Mouse (Mus musculus): ENCODE measurements around the gene Zfp523. TPM values are rescaled to one million over a fixed set of nuclear protein-coding genes. Genes with fewer than 3 reads are reported as not detected.

Gene Zfp523
- polyA plus RNA-seq, 1 experiment from 2014 or later = 41.8 TPM

DNA sequence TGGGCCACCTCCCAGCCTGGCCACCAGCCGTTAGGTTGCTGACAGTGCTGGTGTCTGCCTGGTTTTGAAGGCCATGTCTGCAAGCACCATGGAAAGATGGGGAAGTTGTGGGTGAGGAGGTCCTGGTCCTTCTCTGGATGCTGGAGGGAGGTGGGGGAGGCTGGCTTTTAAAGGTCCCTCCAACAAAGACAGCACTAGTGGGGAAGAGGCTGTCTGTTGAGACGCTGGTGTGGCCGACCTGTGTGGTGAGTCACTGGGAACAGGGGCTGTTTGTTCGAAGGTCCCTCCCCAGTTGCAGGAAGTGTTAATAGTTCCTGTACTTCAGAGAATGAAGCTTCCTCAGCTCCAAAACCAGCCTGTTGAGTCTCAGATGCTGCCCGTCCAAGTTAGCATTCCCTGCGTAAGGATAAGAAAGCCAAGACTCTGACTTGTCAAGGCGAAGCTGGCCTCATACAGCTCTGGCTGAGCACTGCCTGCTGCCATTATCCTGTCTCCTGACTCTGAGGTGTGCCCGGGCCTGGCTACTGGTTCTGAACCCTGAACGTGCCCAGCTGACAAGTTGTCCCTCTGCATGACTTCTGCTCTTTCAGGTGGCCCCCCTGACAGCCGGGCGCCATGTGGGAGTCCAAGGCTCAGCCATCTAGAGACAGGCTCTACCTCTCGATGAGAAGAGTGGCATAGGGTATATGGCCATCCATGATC is 74.8 kb downstream of the Zfp523 start:
- Histone ChIP-seq H3K9me3 (ENCODE audit: control insufficient read depth, low read length) (no peaks in the 10 kb centered on the region), H3K4me2 (ENCODE audit: low read length) (no peak overlapping the region), H3K36me3 (ENCODE audit: control insufficient read depth, insufficient read depth, low read length) (no peaks in the 10 kb centered on the region), H3K4me3 (replicated peaks; ENCODE audit: low read depth, low read length) (no peak overlapping the region), H3K9ac (replicated peaks; ENCODE audit: low read length) (no peak overlapping the region), H3K4me1 (ENCODE audit: control insufficient read depth, insufficient read depth, low read length) (no peaks in the 10 kb centered on the region), H3K27me3 (ENCODE audit: control insufficient read depth, insufficient read depth, low read length) (no peaks in the 10 kb centered on the region), H3K27ac (replicated peaks; ENCODE audit: low read depth, low read length) (no peak overlapping the region)
- no peak for ATAC-seq (ENCODE audit: low FRiP score, low TSS enrichment)
- no peak for DNase-seq
- 90% methylated on average over 12 of the region's 12 CpGs for WGBS

GRCm38 (mm10) chr17:28252281-28252648 is 75.3 kb downstream of the Zfp523 start:
- no peak overlapping the region for H3K4me3 ChIP-seq (replicated peaks; ENCODE audit: low read depth, low read length)
- H3K9ac ChIP-seq (replicated peaks; ENCODE audit: low read length) = no peak overlapping the region
- ATAC-seq (ENCODE audit: low FRiP score, low TSS enrichment) = no peak
- no peak overlapping the region for H3K27ac ChIP-seq (replicated peaks; ENCODE audit: low read depth, low read length)
- DNase-seq = no peak
- 87% methylated on average over 5 of the region's 5 CpGs for WGBS
- no peaks in the 10 kb centered on the region for H3K9me3 ChIP-seq (ENCODE audit: control insufficient read depth, low read length)
- H3K27me3 ChIP-seq (ENCODE audit: control insufficient read depth, insufficient read depth, low read length) = no peaks in the 10 kb centered on the region
- H3K4me2 ChIP-seq (ENCODE audit: low read length) = no peak overlapping the region
- H3K4me1 ChIP-seq (ENCODE audit: control insufficient read depth, insufficient read depth, low read length) = no peaks in the 10 kb centered on the region
- H3K36me3 ChIP-seq (ENCODE audit: control insufficient read depth, insufficient read depth, low read length) = no peaks in the 10 kb centered on the region

GRCm38 (mm10) chr17:28253216-28253615 is 76.3 kb downstream of the Zfp523 start:
- Histone ChIP-seq H3K4me1 (ENCODE audit: control insufficient read depth, insufficient read depth, low read length) (no peaks in the 10 kb centered on the region), H3K27me3 (ENCODE audit: control insufficient read depth, insufficient read depth, low read length) (no peaks in the 10 kb centered on the region), H3K9me3 (ENCODE audit: control insufficient read depth, low read length) (no peaks in the 10 kb centered on the region), H3K4me3 (replicated peaks; ENCODE audit: low read depth, low read length) (no peak overlapping the region), H3K27ac (replicated peaks; ENCODE audit: low read depth, low read length) (no peak overlapping the region), H3K36me3 (ENCODE audit: control insufficient read depth, insufficient read depth, low read length) (no peaks in the 10 kb centered on the region), H3K9ac (replicated peaks; ENCODE audit: low read length) (no peak overlapping the region), H3K4me2 (ENCODE audit: low read length) (no peak overlapping the region)
- WGBS = 90% methylated on average over 7 of the region's 7 CpGs
- DNase-seq (no peak), ATAC-seq (ENCODE audit: low FRiP score, low TSS enrichment) (no peak)

DNA sequence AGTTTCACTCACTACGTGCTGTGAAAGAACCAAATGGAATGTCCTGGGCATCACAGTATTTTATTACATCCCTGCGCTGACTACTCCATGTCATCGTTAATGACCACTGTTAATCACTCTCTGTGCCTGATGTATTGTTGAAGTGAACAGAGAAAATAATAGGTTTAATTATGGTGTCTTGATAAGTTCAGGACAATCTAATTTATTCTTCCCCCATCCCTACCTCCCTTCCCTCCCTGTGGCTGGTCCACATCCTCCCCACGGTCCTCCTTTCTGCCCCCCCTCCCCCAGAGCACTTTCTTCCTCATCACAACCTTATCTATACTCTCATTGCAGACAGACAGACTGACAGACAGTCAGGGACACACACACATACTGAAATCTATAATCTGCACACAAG is 77.9 kb downstream of the Zfp523 start:
- no peak overlapping the region for H3K9ac ChIP-seq (replicated peaks; ENCODE audit: low read length)
- whole genome bisulfite sequencing = 74% methylated on average over 4 of the region's 4 CpGs
- no peak for ATAC-seq (ENCODE audit: low FRiP score, low TSS enrichment)
- H3K4me2 ChIP-seq (ENCODE audit: low read length) = no peak overlapping the region
- H3K36me3 ChIP-seq (ENCODE audit: control insufficient read depth, insufficient read depth, low read length) = no peaks in the 10 kb centered on the region
- no peak for DNase-seq
- H3K27ac ChIP-seq (replicated peaks; ENCODE audit: low read depth, low read length) = 0 out of 2 replicates have a peak overlapping the region, but pooled peaks have one; percentile 45
- no peaks in the 10 kb centered on the region for H3K4me1 ChIP-seq (ENCODE audit: control insufficient read depth, insufficient read depth, low read length)
- no peaks in the 10 kb centered on the region for H3K9me3 ChIP-seq (ENCODE audit: control insufficient read depth, low read length)
- H3K4me3 ChIP-seq (replicated peaks; ENCODE audit: low read depth, low read length) = no peak overlapping the region
- no peaks in the 10 kb centered on the region for H3K27me3 ChIP-seq (ENCODE audit: control insufficient read depth, insufficient read depth, low read length)

Other genes with a start within 250 kb of the Zfp523 start
- 0.88 and 1.1 TPM in 2 replicates for gene Tcp11, start 96.5 kb upstream of the Zfp523 start, polyA plus RNA-seq (2014; fragmentation: Nextera tagmentation; extraction: Ambion mirVana)
- 7.3 and 8.0 TPM in 2 replicates for gene Scube3, start 35.0 kb upstream of the Zfp523 start, polyA plus RNA-seq (2014; fragmentation: Nextera tagmentation; extraction: Ambion mirVana)
- 3.2 and 3.5 TPM in 2 replicates for gene Def6, start 30.6 kb downstream of the Zfp523 start, polyA plus RNA-seq (2014; fragmentation: Nextera tagmentation; extraction: Ambion mirVana)
- gene Ppard, start 55.6 kb downstream of the Zfp523 start, polyA plus RNA-seq (2014; fragmentation: Nextera tagmentation; extraction: Ambion mirVana) = 1.2 and 1.5 TPM in 2 replicates
- 19.5 and 24.3 TPM in 2 replicates for gene Fance, start 136.4 kb downstream of the Zfp523 start, polyA plus RNA-seq (2014; fragmentation: Nextera tagmentation; extraction: Ambion mirVana)
- gene Rpl10a, start 151.3 kb downstream of the Zfp523 start, polyA plus RNA-seq (2014; fragmentation: Nextera tagmentation; extraction: Ambion mirVana) = 401 and 423 TPM in 2 replicates
- gene Tead3, start 173.7 kb downstream of the Zfp523 start, polyA plus RNA-seq (2014; fragmentation: Nextera tagmentation; extraction: Ambion mirVana) = 0.78 and 1.7 TPM in 2 replicates
- 1.4 and 1.5 TPM in 2 replicates for gene Tulp1, start 188.1 kb downstream of the Zfp523 start, polyA plus RNA-seq (2014; fragmentation: Nextera tagmentation; extraction: Ambion mirVana)